Mouse (Mus musculus) neural tube, embryonic 13.5 days (tissue): ENCODE data around the gene Foxp2. TPM values are rescaled to one million over a fixed set of nuclear protein-coding genes. Genes with fewer than 3 reads are reported as not detected.

Source experiments
- ATAC-seq: fragments of 200-750 bp; cut with Nextera tagmentation; 2 replicates; pipeline ENCODE4 v1.8.0; 2017; ENCODE audit warnings: low read depth, mild to moderate bottlenecking, moderate TSS enrichment, moderate library complexity
- H3K27ac ChIP-seq: fragments of 300-500 bp; sonication (generic); replicated peaks from 2 replicates; pipeline ENCODE4 v1.5.1; 2015; ENCODE audit warnings: moderate library complexity, mild to moderate bottlenecking, inconsistent platforms
- H3K27me3 ChIP-seq: fragments of 300-500 bp; sonication (generic); 2 replicates; pipeline ENCODE4 v1.6.1; 2015; ENCODE audit warnings: mild to moderate bottlenecking, inconsistent platforms
- H3K36me3 ChIP-seq: fragments of 300-500 bp; sonication (generic); 2 replicates; pipeline ENCODE4 v1.6.1; 2015; ENCODE audit warnings: mild to moderate bottlenecking, inconsistent platforms
- H3K4me1 ChIP-seq: fragments of 300-500 bp; sonication (generic); replicated peaks from 2 replicates; pipeline ENCODE4 v1.6.1; 2015; ENCODE audit warnings: inconsistent platforms
- H3K4me2 ChIP-seq: fragments of 300-500 bp; sonication (generic); 2 replicates; pipeline ENCODE4 v1.6.1; 2015; ENCODE audit warnings: inconsistent platforms, mild to moderate bottlenecking, moderate library complexity
- H3K4me3 ChIP-seq: fragments of 300-500 bp; sonication (generic); 2 replicates; pipeline ENCODE4 v1.5.1; 2015; ENCODE audit warnings: mild to moderate bottlenecking, inconsistent platforms
- H3K9ac ChIP-seq: fragments of 300-500 bp; sonication (generic); 2 replicates; pipeline ENCODE4 v1.6.1; 2015; ENCODE audit warnings: moderate library complexity, mild to moderate bottlenecking, inconsistent platforms
- H3K9me3 ChIP-seq: fragments of 300-500 bp; sonication (generic); 2 replicates; pipeline ENCODE4 v1.6.1; 2016; ENCODE audit warnings: inconsistent platforms
- WGBS: fragments of 180-500 bp; shearing (Covaris S2); methylation state at CpG from one replicate; pipeline ENCODE4 v1.1.7; 2015; 5-methylcytosine and 5-hydroxymethylcytosine counted together
- microRNA-seq: library from miRNA; unstranded; fragments of <30 nt; microRNA quantifications from one replicate; pipeline ENCODE4, GENCODE M21; 2016
- polyA plus RNA-seq: library from polyadenylated mRNA; unstranded; fragments of >200 nt; fragmentation: Nextera tagmentation; extraction: Ambion mirVana; gene quantifications from 2 replicates; pipeline ENCODE4 v1.2.1, GENCODE M21; 2015

The Foxp2 gene
- polyA plus RNA-seq, 1 experiment from 2014 or later = 19.5 TPM

DNA sequence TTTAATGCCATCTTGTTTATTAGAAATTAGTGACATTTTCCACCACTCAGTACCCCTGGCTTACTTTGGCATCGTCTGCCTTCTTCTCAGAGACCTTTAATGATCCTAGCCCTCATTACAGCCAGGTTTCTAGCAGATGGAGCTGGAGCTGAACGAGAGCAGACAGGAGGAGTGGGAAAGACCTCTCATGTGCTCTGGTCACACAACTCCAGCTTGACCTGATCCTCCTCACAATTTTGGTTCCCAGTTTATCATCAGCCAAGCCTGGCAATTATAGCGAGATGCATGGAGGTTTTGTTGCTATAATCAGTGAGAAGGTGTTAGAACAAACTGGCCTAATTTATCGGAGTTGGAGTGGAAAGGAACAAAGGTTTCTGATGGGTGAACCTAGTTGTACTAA, 500.9 kb downstream of the Foxp2 start:
- Histone ChIP-seq H3K9me3 (no peaks in the 10 kb centered on the region), H3K36me3 (no peaks in the 10 kb centered on the region), H3K4me1 (peaks cover 31% of the 10 kb centered on the region), H3K27ac (no peak overlapping the region), H3K4me2 (no peak overlapping the region), H3K4me3 (no peak overlapping the region), H3K9ac (no peak overlapping the region), H3K27me3 (peaks cover 18% of the 10 kb centered on the region)
- no peak for ATAC-seq
- WGBS = 56% methylated on average over 4 of the region's 4 CpGs

DNA sequence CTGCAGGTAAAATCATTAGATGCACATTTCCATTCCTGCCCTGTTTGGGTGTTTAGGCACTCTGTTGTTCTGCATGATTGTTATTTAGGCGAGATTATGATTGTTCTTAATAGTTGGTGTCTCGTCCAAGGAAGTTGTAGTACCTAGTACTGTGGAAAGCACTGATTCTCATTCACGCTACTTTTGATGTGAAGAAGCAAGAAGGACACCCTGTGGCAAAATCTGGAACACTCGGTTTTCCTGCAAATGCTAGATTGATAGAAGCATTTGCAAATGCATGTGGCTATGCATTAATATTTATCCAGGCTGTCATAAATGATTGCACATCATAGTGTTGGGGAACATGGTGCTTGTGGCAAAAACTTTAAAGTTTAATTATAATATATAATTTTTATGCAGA, 514.0 kb downstream of the Foxp2 start:
- WGBS = 35% methylated on average over 4 of the region's 4 CpGs
- H3K4me3 ChIP-seq = no peak overlapping the region
- no peak for ATAC-seq
- peaks cover 33% of the 10 kb centered on the region for H3K4me1 ChIP-seq
- no peaks in the 10 kb centered on the region for H3K36me3 ChIP-seq
- no peak overlapping the region for H3K4me2 ChIP-seq
- H3K9ac ChIP-seq = no peak overlapping the region
- H3K9me3 ChIP-seq = no peaks in the 10 kb centered on the region
- no peak overlapping the region for H3K27ac ChIP-seq
- H3K27me3 ChIP-seq = no peaks in the 10 kb centered on the region

DNA sequence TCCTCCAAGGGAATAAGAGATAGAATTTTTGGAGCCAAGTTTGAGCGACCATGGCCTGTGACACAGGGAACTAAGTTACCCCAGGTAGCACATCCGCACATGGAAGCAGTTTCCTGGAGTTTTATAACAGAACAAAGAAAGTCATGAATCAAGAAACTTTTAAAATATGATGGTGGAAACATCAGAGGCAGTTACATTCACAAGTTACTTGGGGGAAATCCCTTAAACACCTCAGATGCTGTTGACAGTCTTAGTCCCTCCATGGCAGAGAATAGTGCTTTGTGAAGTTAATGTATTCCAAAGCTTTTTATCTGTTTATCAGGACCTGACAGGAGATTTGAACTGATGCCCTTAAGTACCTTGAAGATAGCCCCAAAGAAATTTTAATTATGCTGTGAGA, 558.6 kb downstream of the Foxp2 start:
- Histone ChIP-seq H3K36me3 (no peaks in the 10 kb centered on the region), H3K27ac (no peak overlapping the region), H3K9me3 (no peaks in the 10 kb centered on the region), H3K4me1 (no peaks in the 10 kb centered on the region), H3K27me3 (no peaks in the 10 kb centered on the region), H3K4me2 (no peak overlapping the region), H3K9ac (no peak overlapping the region), H3K4me3 (no peak overlapping the region)
- no peak for ATAC-seq
- WGBS = 84% methylated on average over 2 of the region's 2 CpGs

DNA sequence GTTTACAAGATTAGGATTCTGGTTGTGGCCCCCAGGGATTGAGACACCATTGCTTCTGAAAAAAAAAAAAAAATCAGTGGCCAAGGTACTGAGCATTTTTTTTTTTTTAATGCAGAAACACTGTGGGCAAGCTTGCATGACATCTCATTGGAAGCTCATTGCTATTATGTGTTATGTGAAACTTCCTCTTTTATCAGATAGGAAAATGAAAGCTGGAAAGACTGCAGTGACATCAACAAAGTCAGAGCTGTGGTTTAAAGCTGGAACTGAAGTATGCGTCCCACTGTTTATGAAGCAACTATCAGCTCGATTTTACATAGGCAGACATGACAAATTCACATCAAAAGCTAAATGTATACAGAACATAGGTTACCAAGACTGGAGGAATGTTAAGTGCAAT, 562.2 kb downstream of the Foxp2 start:
- no peak overlapping the region for H3K4me2 ChIP-seq
- WGBS = 87% methylated on average over 2 of the region's 2 CpGs

DNA sequence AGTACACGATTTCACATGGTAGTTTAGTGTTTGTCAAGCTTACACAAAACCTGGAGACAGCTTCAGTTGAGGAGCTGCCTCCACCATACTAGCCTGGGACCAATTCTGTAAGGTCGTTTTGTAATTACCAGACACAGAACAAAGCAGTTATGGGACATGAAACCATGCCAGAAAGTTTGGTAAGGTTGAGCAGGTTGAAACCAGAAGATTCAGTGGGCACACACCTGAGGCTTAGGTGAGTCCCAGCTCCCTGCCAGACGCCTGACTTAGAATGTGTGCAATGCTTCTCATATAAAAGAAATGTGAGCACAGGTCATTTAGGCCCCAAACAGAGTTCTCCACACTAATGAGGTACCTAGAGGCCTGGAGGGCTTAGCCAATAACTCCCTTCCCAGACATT, 564.3 kb downstream of the Foxp2 start:
- no peaks in the 10 kb centered on the region for H3K36me3 ChIP-seq
- no peaks in the 10 kb centered on the region for H3K27me3 ChIP-seq
- H3K9ac ChIP-seq = no peak overlapping the region
- no peak overlapping the region for H3K4me2 ChIP-seq
- H3K4me3 ChIP-seq = no peak overlapping the region
- no peak overlapping the region for H3K27ac ChIP-seq
- H3K4me1 ChIP-seq = no peaks in the 10 kb centered on the region
- no peak for ATAC-seq
- H3K9me3 ChIP-seq = no peaks in the 10 kb centered on the region
- 80% methylated on average over 3 of the region's 3 CpGs for WGBS

More for the DNA sequence above, 562.2 kb downstream of the Foxp2 start:
- no peak for ATAC-seq
- Histone ChIP-seq H3K4me1 (no peaks in the 10 kb centered on the region), H3K4me3 (no peak overlapping the region), H3K9me3 (no peaks in the 10 kb centered on the region), H3K27ac (no peak overlapping the region), H3K36me3 (no peaks in the 10 kb centered on the region), H3K27me3 (no peaks in the 10 kb centered on the region), H3K9ac (no peak overlapping the region)

DNA sequence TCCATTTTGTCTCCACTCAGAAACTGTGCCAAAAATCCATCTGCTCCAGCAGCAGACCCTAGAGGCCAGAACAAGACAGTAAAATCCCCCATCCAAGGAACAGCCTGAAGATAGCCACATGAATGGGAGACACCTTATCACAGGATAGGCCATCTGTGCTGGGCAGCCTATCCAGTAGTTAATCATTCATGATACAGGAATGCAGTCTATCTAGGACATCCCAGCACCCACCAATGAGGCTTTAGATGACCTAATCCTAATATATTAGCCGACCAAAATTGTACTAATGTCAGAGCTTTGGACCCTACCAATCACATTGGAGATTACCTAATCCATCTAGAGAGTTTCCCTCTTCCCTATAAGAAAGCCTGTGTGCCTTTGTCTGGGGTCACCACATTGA, 565.5 kb downstream of the Foxp2 start:
- ATAC-seq = no peak
- WGBS = 78% methylated on average over 1 of the region's 1 CpGs
- H3K4me3 ChIP-seq = no peak overlapping the region

DNA sequence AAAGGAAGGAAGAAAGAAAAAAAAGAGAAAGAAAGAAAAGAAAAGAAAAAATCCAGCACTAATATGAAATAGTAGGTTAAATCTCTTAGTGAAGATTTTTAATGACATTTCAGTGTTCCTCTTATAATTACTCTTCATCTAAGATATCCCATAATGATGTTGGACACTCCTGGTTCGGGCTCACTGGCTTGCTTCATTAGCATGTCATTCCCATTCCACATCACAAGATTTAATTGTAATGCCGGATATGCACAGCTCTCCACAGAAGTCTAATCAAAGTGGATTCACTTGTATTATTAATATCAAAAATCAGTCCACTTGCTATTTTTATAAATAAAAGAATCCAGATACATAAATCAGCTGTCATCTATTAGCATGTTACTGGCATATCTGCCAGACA, 585.8 kb downstream of the Foxp2 start:
- Histone ChIP-seq H3K27ac (no peak overlapping the region), H3K4me2 (no peak overlapping the region), H3K4me1 (no peaks in the 10 kb centered on the region), H3K4me3 (no peak overlapping the region), H3K9ac (no peak overlapping the region), H3K36me3 (no peaks in the 10 kb centered on the region), H3K9me3 (no peaks in the 10 kb centered on the region), H3K27me3 (no peaks in the 10 kb centered on the region)
- no peak for ATAC-seq
- 66% methylated on average over 2 of the region's 2 CpGs for WGBS

More for the DNA sequence above, 565.5 kb downstream of the Foxp2 start:
- no peaks in the 10 kb centered on the region for H3K27me3 ChIP-seq
- H3K36me3 ChIP-seq = no peaks in the 10 kb centered on the region
- no peaks in the 10 kb centered on the region for H3K4me1 ChIP-seq
- no peaks in the 10 kb centered on the region for H3K9me3 ChIP-seq
- H3K4me2 ChIP-seq = no peak overlapping the region
- no peak overlapping the region for H3K9ac ChIP-seq
- no peak overlapping the region for H3K27ac ChIP-seq

Small RNAs within 50 kb of the gene (microRNA-seq; reads per million reads assigned to microRNA genes)
- not detected for gene Gm25470

Other genes starting within 250 kb of the Foxp2 start
- 0.04 TPM in 1 of 2 replicates, not detected in the other for gene Ppp1r3a, start 146.1 kb upstream of the Foxp2 start, polyA plus RNA-seq